Mouse (Mus musculus) brain, embryonic 18.5 days (tissue): ENCODE results near the gene Gm12695.

Experiments
- DNase-seq: peaks from one replicate; pipeline ENCODE4 v3.0.0-alpha.2; 2012; ENCODE audit warnings: low read depth, low spot score

The Gm12695 gene

GRCm38 (mm10) chr4:96698218-96698561 is 86.8 kb downstream of the Gm12695 start:
- DNase-seq = no peak

- DNase-seq = no peak
Measured at GRCm38 (mm10) chr4:96697511-96698217, 87.3 kb downstream of the Gm12695 start.

GRCm38 (mm10) chr4:96696614-96697360 is 88.2 kb downstream of the Gm12695 start:
- peak; percentile 75 for DNase-seq

GRCm38 (mm10) chr4:96687358-96687803 is 97.6 kb downstream of the Gm12695 start:
- DNase-seq = no peak

GRCm38 (mm10) chr4:96683474-96683873 is 101.5 kb downstream of the Gm12695 start:
- DNase-seq = no peak

GRCm38 (mm10) chr4:96680966-96681365 is 104.0 kb downstream of the Gm12695 start:
- DNase-seq = no peak

- DNase-seq = no peak
Measured at GRCm38 (mm10) chr4:96680233-96680632, 104.8 kb downstream of the Gm12695 start.
